Mouse (Mus musculus): ENCODE data around the gene Cyp2w1.
"Not testable (repeated sequence)": the region's sequence is repeated elsewhere in the genome, so short reads cannot be mapped to it uniquely, and the experiment has no call there.

Gene Cyp2w1

DNA sequence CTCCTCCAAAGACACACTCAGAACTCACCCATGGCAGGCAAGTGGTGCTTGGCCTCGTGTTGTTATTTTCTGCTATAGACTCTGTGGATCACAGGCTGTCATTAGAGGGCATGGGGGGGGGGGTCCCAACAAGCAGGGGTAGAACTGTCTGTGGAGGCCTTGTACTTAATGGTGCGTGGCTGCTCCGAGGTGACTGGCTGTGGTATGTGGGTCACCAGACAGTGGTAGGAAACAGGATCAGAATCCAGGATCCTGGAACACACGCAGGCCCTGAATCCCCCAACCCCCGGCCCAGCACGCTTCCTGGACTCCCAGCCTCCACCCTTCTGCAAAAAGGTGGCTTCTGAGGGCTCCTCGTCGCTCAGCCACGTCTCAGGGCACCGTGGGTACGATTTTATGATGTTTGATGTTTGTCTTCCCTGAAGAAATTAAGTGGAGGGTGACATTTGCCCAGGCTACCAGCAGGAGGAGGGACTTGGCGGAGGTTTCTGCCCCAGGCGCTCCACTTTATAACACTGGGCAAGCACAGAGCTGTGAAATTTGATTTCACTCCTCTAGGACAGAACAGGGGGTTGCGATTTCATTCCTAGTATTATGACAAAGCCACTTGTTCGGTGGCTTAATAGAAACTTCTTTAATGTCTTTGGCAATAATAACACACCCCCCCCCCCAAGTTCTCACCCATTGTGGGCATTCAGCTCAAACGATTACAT, 19.0 kb upstream of the Cyp2w1 start:
- no peak for DNase-seq

DNA sequence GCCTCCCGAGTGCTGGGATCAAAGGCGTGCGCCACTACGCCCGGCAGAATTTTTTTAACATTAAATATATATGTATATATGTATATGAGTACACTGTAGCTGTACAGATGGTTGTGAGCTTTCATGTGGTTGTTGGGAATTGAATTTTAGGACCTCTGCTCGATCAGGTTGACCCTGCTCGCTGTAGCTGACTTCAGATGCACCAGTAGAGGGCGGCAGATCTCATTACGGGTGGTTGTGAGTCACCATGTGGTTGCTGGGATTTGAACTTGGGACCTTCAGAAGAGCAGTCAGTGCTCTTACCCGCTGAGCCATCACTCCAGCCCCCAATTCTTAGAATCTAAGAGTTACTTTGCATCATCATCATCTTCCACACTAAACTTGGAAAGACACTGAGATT, 18.0 kb upstream of the Cyp2w1 start:
- not testable (repeated sequence) for DNase-seq

DNA sequence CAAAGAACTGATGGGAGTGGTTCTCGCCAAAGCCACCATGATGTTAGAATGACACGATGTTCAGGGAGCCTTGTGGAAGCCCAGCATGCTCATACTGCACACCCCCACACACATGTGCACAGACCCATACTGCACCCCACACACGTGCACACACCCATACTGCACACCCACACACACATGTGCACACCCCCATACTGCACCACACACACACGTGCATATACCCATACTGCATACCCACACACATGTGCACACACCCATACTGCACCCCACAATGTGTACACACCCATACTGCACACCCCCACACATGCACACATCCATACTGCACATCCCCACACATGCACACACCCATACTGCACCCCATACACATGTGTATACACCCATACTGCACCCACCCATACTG, 16.8 kb upstream of the Cyp2w1 start:
- DNase-seq: no peak

DNA sequence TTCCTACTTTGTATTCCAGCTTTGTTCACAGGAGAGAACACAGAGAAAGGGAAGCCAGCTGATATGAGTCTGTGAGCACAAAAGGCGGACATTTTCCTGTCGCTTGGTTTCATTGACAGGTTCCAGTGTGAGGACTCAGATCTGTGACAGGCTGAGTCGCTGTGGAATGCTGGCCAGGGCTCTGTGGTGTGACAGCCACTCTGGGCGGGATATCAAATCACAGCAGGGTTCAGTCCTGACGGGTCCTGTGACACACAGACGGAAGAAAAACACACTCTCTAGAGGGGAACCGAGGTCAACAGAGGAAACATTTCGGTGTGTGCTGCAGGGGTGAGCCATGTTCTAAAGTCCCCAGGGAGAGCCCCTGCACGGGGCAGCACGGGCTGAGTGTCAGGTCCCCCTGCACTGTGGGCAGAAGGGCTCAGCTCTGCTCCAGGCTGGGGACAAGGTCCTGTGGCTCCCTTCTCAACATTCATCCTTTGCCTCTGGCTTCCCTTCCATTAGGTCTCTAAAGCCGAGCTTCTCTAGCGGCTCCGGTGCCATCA, 14.5 kb upstream of the Cyp2w1 start:
- no peak for DNase-seq

DNA sequence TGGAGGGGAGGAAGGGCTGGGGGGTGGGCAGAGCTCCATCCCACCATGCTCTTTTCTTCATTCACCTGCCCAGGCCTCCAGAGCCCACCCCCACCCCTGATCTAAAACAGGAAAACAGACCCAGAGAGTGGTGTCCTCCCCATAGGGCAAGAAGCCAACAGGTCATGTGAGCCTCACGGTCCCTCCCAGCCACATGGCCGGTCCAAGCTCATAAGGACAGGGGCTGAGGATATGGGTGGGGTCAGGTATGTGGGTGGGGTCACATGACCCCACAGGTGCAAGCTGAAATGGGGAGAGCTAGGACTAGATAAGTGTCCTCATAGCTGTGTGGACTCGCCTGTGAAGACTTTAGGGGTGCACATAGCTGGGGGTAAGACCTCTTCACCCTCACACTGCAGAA, 14.0 kb upstream of the Cyp2w1 start:
- no peak for DNase-seq

DNA sequence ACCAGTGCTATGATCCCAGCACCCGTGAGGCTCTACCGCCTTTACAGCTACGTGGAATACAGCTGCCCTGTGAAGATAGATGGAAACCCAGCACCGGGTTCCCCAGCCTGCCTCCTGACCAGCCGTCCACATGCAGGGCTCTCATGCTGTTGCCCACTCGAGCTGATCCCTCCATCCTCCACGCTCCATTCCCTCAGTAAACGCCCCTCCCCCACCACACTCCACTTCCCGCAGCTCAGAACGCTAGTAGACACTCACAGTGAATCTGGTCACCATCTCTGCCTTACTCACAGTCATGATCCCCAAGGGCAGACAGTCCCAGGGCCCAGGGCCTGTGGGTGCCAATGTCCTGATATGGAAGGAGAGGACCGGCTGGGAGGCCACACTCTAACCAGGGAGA, 13.5 kb upstream of the Cyp2w1 start:
- no peak for DNase-seq

DNA sequence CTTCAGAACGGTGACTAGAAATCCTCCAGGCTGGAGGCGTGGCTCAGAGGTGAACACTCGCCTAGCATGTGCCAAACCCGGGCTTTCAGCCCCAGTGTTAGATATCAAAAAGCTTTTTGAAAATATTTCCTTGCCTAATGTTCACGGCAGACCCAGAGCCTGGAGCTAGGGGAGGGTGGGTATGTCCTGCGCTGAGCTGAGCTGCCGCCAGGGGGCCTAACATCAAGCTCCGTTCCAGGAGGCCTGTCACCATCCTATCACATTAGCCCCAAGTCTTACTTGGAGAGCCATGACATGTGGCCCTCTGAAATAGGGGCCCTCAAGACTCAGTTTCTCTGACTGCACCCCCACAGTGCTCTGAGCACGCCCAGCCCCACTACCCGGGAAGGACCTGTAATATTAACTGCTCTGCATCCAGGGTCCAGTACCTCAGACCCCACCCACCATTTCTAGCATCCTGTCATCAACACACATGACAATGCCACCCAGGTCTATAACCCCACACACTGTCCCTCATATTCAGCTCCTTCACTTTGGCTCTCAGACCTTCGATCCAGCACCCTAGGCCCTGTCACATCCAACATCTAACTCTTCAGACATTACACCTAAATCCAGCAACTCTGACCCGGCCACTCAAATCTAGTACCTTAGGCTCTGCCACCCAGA, 8.3 kb upstream of the Cyp2w1 start:
- peak; percentile 68 for DNase-seq

DNA sequence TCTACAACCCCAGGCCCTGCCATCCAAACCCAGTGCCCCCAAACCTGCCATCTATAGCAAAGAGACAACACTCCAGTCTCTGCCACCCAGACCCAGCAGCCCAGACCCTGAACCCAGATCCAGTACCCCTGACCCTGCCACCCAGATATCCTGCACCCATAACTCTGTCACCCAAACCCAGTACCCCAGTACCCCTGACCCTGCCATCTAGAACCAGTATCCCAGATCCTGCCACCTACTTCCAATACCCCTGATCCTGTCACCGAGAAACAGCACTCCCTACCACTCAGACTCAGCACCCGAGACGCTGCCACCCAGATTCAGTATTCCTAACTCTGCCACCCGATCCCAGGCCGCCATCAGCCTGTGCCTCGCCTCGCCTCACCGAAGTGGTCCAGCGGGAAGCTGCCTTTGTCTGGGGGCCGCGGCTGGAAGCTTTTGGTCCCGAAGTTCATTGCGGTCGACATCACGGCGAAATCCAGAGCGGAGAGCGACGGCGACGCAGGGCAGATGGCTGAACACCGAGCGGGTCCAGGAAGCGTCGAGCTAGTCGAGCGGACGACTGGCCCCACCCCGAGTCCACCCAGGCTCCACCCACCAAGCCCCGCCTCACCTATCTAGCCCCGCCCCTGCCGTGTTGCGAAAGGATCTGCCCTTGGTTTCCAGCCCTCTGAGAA, 7.6 kb upstream of the Cyp2w1 start:
- peak; percentile 88 for DNase-seq

DNA sequence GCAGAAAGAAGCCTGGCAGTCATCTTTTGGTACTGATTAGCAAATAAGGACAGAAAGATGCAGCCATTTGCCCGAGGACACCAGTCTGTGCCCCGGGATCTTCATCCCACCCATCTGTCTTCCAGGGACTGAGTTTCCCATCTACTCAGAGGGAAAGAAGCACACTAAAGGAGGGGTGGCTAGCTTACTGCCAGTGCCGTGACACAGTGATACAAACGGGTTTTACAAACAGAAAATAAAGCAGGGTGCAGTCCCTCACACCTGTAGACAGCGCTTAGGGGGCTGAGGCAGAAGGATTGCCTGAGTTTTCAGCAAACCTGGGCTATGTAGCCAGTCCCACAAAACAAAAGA, 7.1 kb upstream of the Cyp2w1 start:
- no peak for DNase-seq

DNA sequence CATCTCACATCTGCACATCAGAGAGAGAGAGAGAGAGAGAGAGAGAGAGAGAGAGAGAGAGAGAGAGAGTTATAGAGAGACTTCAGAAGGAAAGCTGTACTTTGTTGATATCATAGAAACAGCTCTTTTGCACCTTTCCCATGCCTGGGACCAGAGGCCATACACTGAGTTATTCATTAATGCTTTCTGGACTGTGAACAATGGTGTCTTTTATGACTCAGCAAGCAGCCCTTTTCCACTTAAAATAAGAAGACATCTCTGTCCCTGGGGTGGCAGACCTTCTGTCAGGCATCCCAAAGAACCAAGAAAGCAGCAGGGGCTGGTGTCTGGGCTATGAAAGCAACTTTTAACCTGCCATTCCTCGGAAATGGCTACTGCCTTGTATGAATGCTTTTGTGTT, 5.2 kb upstream of the Cyp2w1 start:
- DNase-seq: no peak

DNA sequence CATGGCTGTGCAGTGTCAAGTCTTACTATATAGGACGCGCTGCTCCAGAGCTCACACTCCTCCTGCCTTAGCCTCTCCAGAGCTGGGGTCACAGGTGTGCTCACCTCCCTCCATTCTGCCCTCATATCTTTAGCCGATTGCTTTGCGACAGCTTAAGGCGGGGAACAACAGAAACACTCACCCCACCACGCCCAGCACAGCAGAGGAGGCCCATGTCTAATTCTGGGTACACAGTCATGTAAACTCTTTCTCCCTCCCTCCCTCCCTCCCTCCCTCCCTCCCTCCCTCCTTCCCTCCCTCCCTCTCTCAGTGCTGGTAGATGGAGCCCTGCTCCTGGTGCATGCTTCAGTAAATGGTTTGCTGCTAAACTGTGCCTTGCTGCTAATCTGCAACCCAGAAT, 2.7 kb upstream of the Cyp2w1 start:
- DNase-seq: no peak

DNA sequence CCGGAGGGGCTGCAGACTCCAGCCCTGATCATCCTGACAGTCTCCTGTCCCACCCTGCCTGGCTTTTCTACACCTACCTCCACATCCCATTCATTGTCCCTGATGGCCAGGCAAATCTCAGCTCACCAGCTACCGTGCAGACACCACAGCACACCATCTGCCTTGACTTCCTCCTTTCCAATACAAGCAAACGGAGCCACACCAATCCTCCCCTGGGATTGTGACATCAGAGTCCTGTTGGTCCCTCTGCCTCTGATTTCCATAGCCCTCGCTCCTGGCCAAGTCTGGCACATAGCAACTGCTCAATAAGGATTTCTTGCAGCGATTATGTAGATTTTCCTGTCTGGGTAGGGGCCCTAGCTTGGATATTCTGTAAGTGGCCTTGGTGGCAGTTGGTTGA, 1.3 kb upstream of the Cyp2w1 start, which contains the start of gene Cox19:
Gene Cox19 (minus strand): TSS at position 285 of the 400 bp plus-strand sequence.
- no peak for DNase-seq

DNA sequence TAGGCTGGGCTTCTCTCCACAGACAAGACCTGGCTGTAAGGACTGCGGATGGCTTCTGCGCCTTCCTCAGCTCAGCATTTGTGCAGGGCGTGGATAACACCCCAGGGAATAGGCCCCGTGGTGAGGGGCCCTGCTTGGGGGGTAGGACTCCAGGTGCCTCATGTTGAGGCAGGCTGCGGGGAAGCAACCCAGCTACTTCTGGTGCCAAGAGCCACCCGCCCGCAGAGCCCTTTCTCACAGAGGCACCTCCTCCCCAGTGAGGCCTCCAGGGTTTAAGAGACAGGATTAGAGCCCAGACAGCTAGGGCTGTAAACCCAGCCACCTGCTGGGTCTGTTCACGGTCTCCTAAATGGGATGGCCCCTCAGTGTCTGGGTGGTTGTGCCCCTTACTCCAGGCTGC, 789 bp upstream of the Cyp2w1 start:
- DNase-seq: no peak

DNA sequence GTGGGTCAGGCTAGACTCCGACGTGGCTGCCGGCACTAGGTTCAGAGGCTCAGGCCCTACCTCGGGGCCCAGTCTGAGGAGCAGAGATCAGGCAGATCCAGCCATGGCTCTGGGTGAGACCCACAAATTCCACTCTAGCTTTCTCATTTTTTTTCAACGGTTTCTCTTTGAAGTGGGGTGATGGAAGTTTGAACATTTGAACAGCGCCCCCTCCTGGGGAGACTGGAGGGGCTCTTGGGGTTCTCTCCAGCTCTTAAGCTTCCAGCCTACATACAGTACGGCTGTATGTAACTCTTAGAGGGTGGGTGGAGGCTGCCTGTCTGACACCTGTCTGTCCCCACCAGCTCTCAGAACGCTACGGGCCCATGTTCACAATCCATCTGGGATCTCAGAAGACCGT, 1.1 kb downstream of the Cyp2w1 start:
- DNase-seq: no peak

DNA sequence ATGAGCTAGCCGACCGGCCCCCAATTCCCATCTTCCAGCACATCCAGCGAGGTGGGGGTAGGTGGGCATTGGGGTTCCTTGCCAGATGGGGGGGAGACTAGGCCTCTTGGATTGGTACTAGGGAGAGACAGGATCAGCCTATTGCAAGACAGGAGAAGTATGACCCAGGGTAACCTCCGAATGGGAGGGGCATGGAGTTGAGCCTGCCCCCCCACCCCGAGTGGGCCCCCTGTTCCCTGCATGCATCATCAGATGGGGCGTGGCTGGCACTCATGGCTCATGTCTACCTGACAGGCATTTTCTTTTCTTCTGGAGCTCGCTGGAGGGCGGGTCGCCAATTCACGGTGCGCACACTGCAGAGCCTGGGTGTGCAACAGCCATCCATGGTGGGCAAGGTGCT, 1.5 kb downstream of the Cyp2w1 start:
- DNase-seq: no peak

DNA sequence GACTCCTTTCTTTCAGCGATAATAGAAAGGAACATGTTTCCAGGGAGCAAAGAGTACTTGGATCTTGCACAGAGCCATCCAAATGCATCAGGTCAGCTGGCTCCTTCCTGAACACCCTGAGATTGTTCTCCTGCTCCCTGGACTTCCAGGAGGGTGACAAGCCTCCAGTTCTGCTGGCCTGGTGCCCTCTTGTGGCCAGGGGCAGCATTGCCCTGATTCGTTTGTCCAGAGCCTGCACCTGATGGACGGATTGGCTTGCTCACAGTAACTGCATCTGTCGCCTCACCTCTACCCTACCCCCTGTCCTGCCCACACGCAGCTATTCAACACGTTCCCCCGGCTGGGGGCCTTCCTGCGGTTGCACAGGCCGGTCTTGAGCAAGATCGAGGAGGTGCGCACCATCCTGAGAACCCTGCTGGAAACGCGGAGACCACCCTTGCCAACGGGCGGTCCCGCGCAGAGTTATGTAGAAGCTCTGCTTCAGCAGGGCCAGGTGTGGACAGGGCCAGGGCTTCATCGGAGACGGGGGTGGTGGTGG, 2.9 kb downstream of the Cyp2w1 start:
- DNase-seq: peak; percentile 77

DNA sequence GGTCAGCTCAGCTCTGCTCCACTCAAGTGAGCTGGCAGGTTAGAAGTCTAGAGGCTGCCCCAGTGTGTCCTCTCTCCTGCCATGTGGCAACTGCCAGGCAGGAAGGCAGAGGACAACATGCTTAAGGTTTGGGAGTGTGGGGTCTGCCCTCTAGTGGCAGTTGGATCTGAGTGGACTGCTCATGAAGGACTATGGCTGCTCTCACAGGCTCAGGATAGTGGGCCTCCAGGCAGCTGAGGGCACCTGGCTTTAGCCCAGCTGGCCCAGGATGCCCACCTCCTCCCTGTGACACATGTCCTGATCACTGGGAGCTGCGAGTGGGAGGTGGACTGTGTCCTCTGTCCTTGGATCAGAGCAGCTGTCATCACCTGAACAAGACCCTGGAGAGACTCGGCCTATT, 6.2 kb downstream of the Cyp2w1 start:
- DNase-seq: no peak

DNA sequence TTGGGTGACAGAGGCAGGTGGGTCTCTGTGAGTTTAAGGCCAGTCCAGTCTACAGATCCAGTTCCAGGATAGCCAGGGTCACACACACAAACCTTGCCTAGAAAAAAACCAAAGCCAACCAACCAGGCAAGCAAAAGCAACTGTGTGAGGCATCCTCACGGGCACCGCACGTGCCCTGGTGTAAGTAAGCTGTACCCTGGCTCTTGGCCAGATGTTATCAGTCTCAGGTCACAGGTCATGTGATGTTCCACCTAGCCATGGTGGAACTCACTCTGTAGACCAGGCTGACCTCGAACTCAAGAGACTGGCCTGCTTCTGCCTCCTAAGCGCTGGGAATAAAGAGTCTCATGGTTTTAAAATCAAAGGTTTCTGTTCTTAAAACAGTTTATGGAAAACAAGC, 6.8 kb downstream of the Cyp2w1 start:
- DNase-seq: no peak

DNA sequence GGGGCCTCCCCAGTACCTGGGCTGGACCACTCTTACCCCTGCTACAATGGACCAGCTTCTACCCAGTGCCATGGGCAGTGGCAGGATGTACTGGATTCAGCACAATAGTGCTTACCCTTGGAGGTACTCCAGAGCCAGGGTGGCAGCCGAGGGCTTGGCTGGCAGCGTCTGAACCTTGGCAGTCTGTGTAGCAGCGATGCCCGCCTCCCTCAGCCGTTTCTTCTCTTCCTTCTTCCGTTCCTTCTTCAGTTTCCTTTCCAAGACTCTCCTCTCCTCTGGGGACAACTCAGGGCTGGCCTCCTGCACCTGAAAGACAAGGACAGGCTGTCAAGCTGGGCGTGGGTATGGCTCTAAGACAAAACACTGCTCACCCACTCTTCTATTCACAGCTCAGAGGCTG, 11.4 kb downstream of the Cyp2w1 start:
- no peak for DNase-seq

DNA sequence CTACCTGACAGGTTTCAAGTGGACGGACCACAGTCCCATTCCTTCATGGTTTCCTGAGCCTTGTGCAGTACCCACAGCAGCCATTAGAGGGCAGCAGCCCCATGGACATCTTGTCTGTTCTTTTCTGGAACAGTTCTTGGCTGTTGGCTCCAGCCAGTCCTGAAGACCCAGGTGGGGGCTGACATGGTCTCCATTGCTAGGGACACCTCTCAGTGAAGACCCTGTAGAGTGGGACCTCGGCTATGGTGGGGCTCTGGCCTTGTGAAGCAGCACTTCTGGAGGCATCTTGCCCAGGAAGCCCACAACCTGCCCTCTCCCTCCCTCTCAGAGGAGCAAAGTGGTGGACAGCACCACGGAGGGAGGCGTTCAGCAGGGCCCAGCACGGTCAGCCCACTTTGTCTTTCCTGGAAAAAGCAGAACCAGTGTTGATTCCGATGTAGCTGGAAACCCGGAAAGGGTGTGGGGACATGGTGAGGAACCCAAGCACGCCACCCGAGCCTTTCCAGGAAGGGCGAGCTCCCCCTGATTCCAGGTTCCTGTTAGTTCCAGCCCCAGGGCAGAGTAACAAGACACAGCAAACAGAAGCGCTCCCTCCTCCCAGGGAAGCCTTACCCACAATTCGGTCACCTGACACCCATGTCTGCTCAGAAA, 12.0 kb downstream of the Cyp2w1 start:
- peak; percentile 83 for DNase-seq

DNA sequence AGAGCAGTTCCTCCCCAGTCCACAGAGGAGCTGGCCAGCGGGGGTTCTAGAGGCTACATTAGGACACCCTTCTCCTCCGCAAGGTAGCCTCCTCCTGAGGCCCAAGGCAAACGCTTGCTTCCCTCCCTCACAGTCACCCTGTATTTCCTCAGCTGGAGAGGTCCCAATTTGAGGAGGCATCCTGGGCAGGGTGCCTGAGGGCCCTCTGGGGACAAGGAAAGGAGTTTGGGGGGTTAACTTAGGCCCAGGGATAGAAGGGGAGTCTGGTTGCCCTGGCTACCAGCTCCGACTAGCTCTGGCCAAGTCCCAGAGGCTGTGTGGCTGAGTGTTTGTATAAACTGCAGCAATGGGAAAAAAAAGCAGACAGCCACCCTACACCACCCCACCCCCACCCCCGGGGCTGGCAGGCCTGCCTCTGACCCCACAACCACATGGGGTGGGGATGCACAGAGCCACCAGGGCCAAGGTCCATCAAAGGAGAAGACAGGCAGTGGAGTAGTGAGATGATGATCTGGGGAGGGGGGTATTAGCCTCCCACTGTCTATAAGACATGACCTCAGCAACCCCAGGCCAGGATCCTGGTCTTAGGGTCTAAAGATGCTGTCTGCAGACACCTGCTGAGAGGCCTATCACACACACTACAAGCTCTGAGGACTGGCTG, 12.6 kb downstream of the Cyp2w1 start:
- DNase-seq: no peak

DNA sequence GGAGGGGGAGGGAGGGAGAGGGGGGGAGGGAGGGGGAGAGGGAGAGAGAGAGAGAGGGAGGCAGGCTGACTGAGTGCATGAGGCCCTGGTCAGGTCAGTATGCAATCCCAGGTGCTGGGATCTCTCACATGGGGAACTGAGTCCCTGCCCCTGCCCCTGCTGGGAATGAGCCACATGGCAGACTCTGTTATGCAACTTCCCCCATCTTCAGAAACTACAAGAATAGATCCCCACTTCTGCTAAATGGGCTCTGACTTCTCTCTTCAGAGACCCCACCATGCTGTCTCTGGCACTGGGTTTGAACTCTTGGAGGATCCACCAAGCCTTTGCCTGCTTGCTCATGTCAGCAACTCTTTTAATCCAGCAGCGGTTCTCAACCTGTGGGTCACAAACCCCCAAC, 13.4 kb downstream of the Cyp2w1 start:
- DNase-seq: no peak

DNA sequence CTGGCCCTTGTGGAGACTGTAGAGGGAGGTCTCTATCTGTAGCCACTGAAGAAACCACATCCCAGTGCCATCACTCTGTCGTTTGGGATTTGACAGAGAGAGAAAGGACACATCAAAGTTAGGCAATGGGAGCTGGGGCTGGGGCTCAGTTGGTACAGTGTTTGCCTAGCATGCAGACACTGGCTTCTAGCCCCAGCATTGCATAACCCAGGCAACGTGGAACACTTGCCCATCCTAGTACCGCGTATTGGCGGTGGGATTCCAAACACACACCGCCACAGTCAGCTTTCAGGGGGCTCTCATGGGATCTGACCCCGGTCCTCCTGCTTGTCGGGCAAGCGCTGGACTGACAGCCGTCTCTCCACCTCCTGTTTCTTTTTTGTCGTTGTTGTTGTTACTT, 14.1 kb downstream of the Cyp2w1 start:
- DNase-seq: no peak
